Mouse (Mus musculus): ENCODE data around the gene Lfng. TPM values are rescaled to one million over a fixed set of nuclear protein-coding genes. Genes with fewer than 3 reads are reported as not detected.

Gene Lfng
- total and polyA plus RNA-seq, 3 experiments: 11.2 to 14.1 TPM; not detected in 1

- peak; percentile 59; the same call in 1 of the 2 replicates for TF ChIP-seq NELFE (IDR thresholded peaks at IDR 0.05; ENCODE audit: low read depth, low read length)
- peak; percentile 81 for TF ChIP-seq MXI1 (IDR thresholded peaks at IDR 0.05; ENCODE audit: low read depth, low read length)
- peak; percentile 28; the same call in 1 of the 2 replicates for TF ChIP-seq NRF1 (IDR thresholded peaks at IDR 0.05; ENCODE audit: insufficient read depth, low read depth, low read length, poor library complexity, severe bottlenecking)
- TF ChIP-seq MEF2A (IDR thresholded peaks at IDR 0.05; ENCODE audit: extremely low read depth, insufficient replicate concordance, low read depth, low read length, poor library complexity, severe bottlenecking): no peak
- no peak for TF ChIP-seq USF1 (IDR thresholded peaks at IDR 0.05; ENCODE audit: low read depth, low read length)
- TF ChIP-seq TBP (IDR thresholded peaks at IDR 0.05; ENCODE audit: low read depth, low read length): peak; percentile 63; the same call in 1 of the 2 replicates
- no peak for TF ChIP-seq HCFC1 (IDR thresholded peaks at IDR 0.05; ENCODE audit: low read depth, low read length)
- TF ChIP-seq GATA1 (IDR thresholded peaks at IDR 0.05; ENCODE audit: low read depth, low read length): peak; percentile 68
- peak; percentile 79; the same call in 1 of the 2 replicates for TF ChIP-seq MAX (IDR thresholded peaks at IDR 0.05; ENCODE audit: low read length)
- TF ChIP-seq SIN3A (IDR thresholded peaks at IDR 0.05; ENCODE audit: low read length): peak; percentile 77; the same call in 1 of the 2 replicates
Observed at GRCm38 (mm10) chr5:140649101-140649667, 42.1 kb downstream of the Lfng start (continued).

GRCm38 (mm10) chr5:140649881-140650414, 42.8 kb downstream of the Lfng start:
- H3K27ac ChIP-seq (ENCODE audit: control insufficient read depth, low read depth, low read length): peak overlapping the region; percentile 54
- TF ChIP-seq CTCF (IDR thresholded peaks at IDR 0.05 in 2 of 3, conservative IDR thresholded peaks at IDR 0.05 in 1 of 3; ENCODE audit: control insufficient read depth in 1 of 3, insufficient read depth in 1 of 3, low read depth in 2 of 3, low read length in 3 of 3, poor library complexity in 1 of 3, severe bottlenecking in 1 of 3) (no peak), CHD1 (IDR thresholded peaks at IDR 0.05; ENCODE audit: low read depth, low read length) (0 out of 2 replicates have a peak, but pooled peaks have one; percentile 64)
- H3K36me3 ChIP-seq (ENCODE audit: control insufficient read depth in 1 of 2, insufficient read depth in 2 of 2, low read length in 2 of 2): peaks cover 0 to 14% of the 10 kb centered on the region in 2 experiments; a peak in 2 of 4 replicates
- H3K79me2 ChIP-seq (ENCODE audit: control insufficient read depth, insufficient read depth, low read length, poor library complexity): peaks cover 4% of the 10 kb centered on the region; the same call in 1 of the 2 replicates
- peak overlapping the region; percentile 58 for H3K9ac ChIP-seq (ENCODE audit: control insufficient read depth, low read depth, low read length, poor library complexity, severe bottlenecking)
- H3K4me1 ChIP-seq (ENCODE audit: control insufficient read depth in 1 of 2, insufficient read depth in 2 of 2, low read length in 2 of 2): peaks cover 11 to 24% of the 10 kb centered on the region in 2 experiments
- no peaks in the 10 kb centered on the region for H3K27me3 ChIP-seq (ENCODE audit: control insufficient read depth in 1 of 2, insufficient read depth in 2 of 2, low read length in 2 of 2)
- H3K9me3 ChIP-seq (replicated peaks; ENCODE audit: insufficient read depth, low read length): no peaks in the 10 kb centered on the region
- no peak for DNase-seq (ENCODE audit: low read depth, low spot score)
- H3K4me3 ChIP-seq (ENCODE audit: control insufficient read depth in 1 of 2, insufficient read depth in 1 of 2, low read depth in 2 of 2, low read length in 2 of 2): peak overlapping the region; percentile 46 to 51

GRCm38 (mm10) chr5:140651231-140651630, 44.1 kb downstream of the Lfng start:
- Histone ChIP-seq H3K9me3 (replicated peaks; ENCODE audit: insufficient read depth, low read length) (no peaks in the 10 kb centered on the region), H3K9ac (ENCODE audit: control insufficient read depth, low read depth, low read length, poor library complexity, severe bottlenecking) (no peak overlapping the region), H3K27ac (ENCODE audit: control insufficient read depth, low read depth, low read length) (no peak overlapping the region), H3K79me2 (ENCODE audit: control insufficient read depth, insufficient read depth, low read length, poor library complexity) (peaks cover 4% of the 10 kb centered on the region; the same call in 1 of the 2 replicates), H3K4me1 (ENCODE audit: control insufficient read depth in 1 of 2, insufficient read depth in 2 of 2, low read length in 2 of 2) (peaks cover 7 to 13% of the 10 kb centered on the region in 2 experiments), H3K27me3 (ENCODE audit: control insufficient read depth in 1 of 2, insufficient read depth in 2 of 2, low read length in 2 of 2) (no peaks in the 10 kb centered on the region), H3K4me3 (ENCODE audit: control insufficient read depth in 1 of 2, insufficient read depth in 1 of 2, low read depth in 2 of 2, low read length in 2 of 2) (no peak overlapping the region), H3K36me3 (ENCODE audit: control insufficient read depth in 1 of 2, insufficient read depth in 2 of 2, low read length in 2 of 2) (0 out of 4 replicates have a peak, but pooled peaks cover 0 to 5% of the 10 kb centered on the region in 2 experiments)
- TF ChIP-seq TAL1 (IDR thresholded peaks at IDR 0.05; ENCODE audit: low read length) (no peak), ELF1 (IDR thresholded peaks at IDR 0.05; ENCODE audit: low read depth, low read length) (no peak), EP300 (IDR thresholded peaks at IDR 0.05; ENCODE audit: low read depth in 1 of 2, low read length in 2 of 2) (no peak), MXI1 (IDR thresholded peaks at IDR 0.05; ENCODE audit: low read depth, low read length) (no peak), UBTF (IDR thresholded peaks at IDR 0.05; ENCODE audit: borderline replicate concordance, insufficient read depth, low read depth, low read length) (no peak), ETS1 (IDR thresholded peaks at IDR 0.05; ENCODE audit: low read depth, low read length) (no peak), ZNF384 (IDR thresholded peaks at IDR 0.05; ENCODE audit: low read depth, low read length) (no peak), TBP (IDR thresholded peaks at IDR 0.05; ENCODE audit: low read depth, low read length) (no peak)
- DNase-seq (ENCODE audit: low read depth, low spot score): no peak

All from MEL (cell line).